Mouse (Mus musculus) MEL (cell line): ENCODE measurements at regions not wholly inside any gene's neighbourhood (a gene's known extent, or its start where the extent isn't known, plus 50 kb on each side); places are given as distances from the start of the nearest gene placed in this dataset.

Experiments
- DNase-seq: peaks from one replicate; pipeline ENCODE4 v3.0.0; 2011; ENCODE audit warnings: low read depth, low spot score
- H3K27ac ChIP-seq: 2 replicates; pipeline ENCODE4 v1.5.1; 2012; ENCODE audit warnings: low read depth, mild to moderate bottlenecking, control low read depth, low read length, moderate library complexity; ENCODE audit not compliant: control insufficient read depth
- H3K27me3 ChIP-seq, 2 experiments: fragments of 150-350 bp in 1 of 2; sonication (generic) in 1 of 2; 2 replicates each; pipeline ENCODE4 v1.6.1; 2012; ENCODE audit warnings: low read length in 2 of 2, mild to moderate bottlenecking in 2 of 2, improper control_type of control experiment in 1 of 2, moderate library complexity in 1 of 2; ENCODE audit not compliant: insufficient read depth in 2 of 2, control insufficient read depth in 1 of 2
- H3K36me3 ChIP-seq, 2 experiments: 2 replicates each; pipeline ENCODE4 v1.6.1; 2012 to 2014; ENCODE audit warnings: low read length in 2 of 2, improper control_type of control experiment in 1 of 2, inconsistent platforms in 1 of 2, mild to moderate bottlenecking in 1 of 2; ENCODE audit not compliant: insufficient read depth in 2 of 2, control insufficient read depth in 1 of 2
- H3K4me1 ChIP-seq, 2 experiments: fragments of 150-350 bp in 1 of 2; sonication (generic) in 1 of 2; 2 replicates each; pipeline ENCODE4 v1.6.1; 2012; ENCODE audit warnings: low read length in 2 of 2, improper control_type of control experiment in 1 of 2, mild to moderate bottlenecking in 1 of 2; ENCODE audit not compliant: insufficient read depth in 2 of 2, control insufficient read depth in 1 of 2
- H3K4me3 ChIP-seq, 2 experiments: fragments of 150-350 bp in 1 of 2; sonication (generic) in 1 of 2; 2 replicates each; pipeline ENCODE4 v1.5.1; 2012; ENCODE audit warnings: low read depth in 2 of 2, low read length in 2 of 2, mild to moderate bottlenecking in 2 of 2, moderate library complexity in 2 of 2, control low read depth in 1 of 2, improper control_type of control experiment in 1 of 2; ENCODE audit not compliant: control insufficient read depth in 1 of 2, insufficient read depth in 1 of 2
- H3K79me2 ChIP-seq: 2 replicates; pipeline ENCODE4 v1.6.1; 2012; ENCODE audit warnings: mild to moderate bottlenecking, low read length, moderate library complexity; ENCODE audit not compliant: control insufficient read depth, poor library complexity, insufficient read depth
- H3K9ac ChIP-seq: 2 replicates; pipeline ENCODE4 v1.6.1; 2012; ENCODE audit warnings: low read depth, mild to moderate bottlenecking, control low read depth, low read length, moderate library complexity; ENCODE audit not compliant: control insufficient read depth, poor library complexity, severe bottlenecking
- H3K9me3 ChIP-seq: fragments of 150-350 bp; sonication (generic); replicated peaks from 2 replicates; pipeline ENCODE4 v1.6.1; 2012; ENCODE audit warnings: mild to moderate bottlenecking, low read length, improper control_type of control experiment, moderate library complexity; ENCODE audit not compliant: insufficient read depth
- CHD1 ChIP-seq: IDR thresholded peaks from 2 replicates; pipeline ENCODE4 v1.6.1; 2012; ENCODE audit warnings: low read depth, mild to moderate bottlenecking, inconsistent platforms, low read length, improper control_type of control experiment
- CHD2 ChIP-seq: IDR thresholded peaks from 2 replicates; pipeline ENCODE4 v1.6.1; 2011; ENCODE audit warnings: low read length, improper control_type of control experiment
- E2F4 ChIP-seq: IDR thresholded peaks from 2 replicates; pipeline ENCODE4 v1.6.1; 2011; ENCODE audit warnings: low read depth, low read length, improper control_type of control experiment, borderline replicate concordance
- ETS1 ChIP-seq: IDR thresholded peaks from 2 replicates; pipeline ENCODE4 v1.6.1; 2012; ENCODE audit warnings: low read depth, mild to moderate bottlenecking, inconsistent platforms, low read length, improper control_type of control experiment, moderate library complexity
- GATA1 ChIP-seq: IDR thresholded peaks from 2 replicates; pipeline ENCODE4 v1.6.1; 2011; ENCODE audit warnings: low read depth, low read length, improper control_type of control experiment
- JUND ChIP-seq: IDR thresholded peaks from 2 replicates; pipeline ENCODE4 v1.6.1; 2011; ENCODE audit warnings: low read depth, mild to moderate bottlenecking, improper control_type of control experiment, low read length
- MEF2A ChIP-seq: IDR thresholded peaks from 2 replicates; pipeline ENCODE4 v1.6.1; 2014; ENCODE audit warnings: low read depth, mild to moderate bottlenecking, inconsistent platforms, low read length, improper control_type of control experiment; ENCODE audit not compliant: poor library complexity, insufficient replicate concordance, severe bottlenecking; ENCODE audit errors: extremely low read depth
- MYB ChIP-seq: IDR thresholded peaks from 2 replicates; pipeline ENCODE4 v1.6.1; 2011; ENCODE audit warnings: mild to moderate bottlenecking, low read depth, low read length, improper control_type of control experiment
- NELFE ChIP-seq: IDR thresholded peaks from 2 replicates; pipeline ENCODE4 v1.6.1; 2011; ENCODE audit warnings: low read depth, low read length, improper control_type of control experiment
- NRF1 ChIP-seq: IDR thresholded peaks from 2 replicates; pipeline ENCODE4 v1.6.1; 2014; ENCODE audit warnings: low read depth, mild to moderate bottlenecking, inconsistent platforms, low read length, improper control_type of control experiment, moderate library complexity; ENCODE audit not compliant: poor library complexity, insufficient read depth, severe bottlenecking
- POLR2AphosphoS2 ChIP-seq: IDR thresholded peaks from 2 replicates; pipeline ENCODE4 v1.6.1; 2011; ENCODE audit warnings: low read length, improper control_type of control experiment
- POLR2AphosphoS5 ChIP-seq: IDR thresholded peaks from 2 replicates; pipeline ENCODE4 v1.6.1; 2012; ENCODE audit warnings: low read depth, borderline replicate concordance, mild to moderate bottlenecking, inconsistent platforms, low read length, moderate library complexity, mixed read lengths
- RCOR1 ChIP-seq: IDR thresholded peaks from 2 replicates; pipeline ENCODE4 v1.6.1; 2012; ENCODE audit warnings: low read depth, mild to moderate bottlenecking, inconsistent platforms, low read length, improper control_type of control experiment
- SIN3A ChIP-seq: IDR thresholded peaks from 2 replicates; pipeline ENCODE4 v1.6.1; 2012; ENCODE audit warnings: low read length, improper control_type of control experiment, inconsistent platforms
- TAL1 ChIP-seq: IDR thresholded peaks from 2 replicates; pipeline ENCODE4 v1.6.1; 2012; ENCODE audit warnings: mild to moderate bottlenecking, inconsistent platforms, low read length, moderate library complexity, mixed read lengths
- TBP ChIP-seq: IDR thresholded peaks from 2 replicates; pipeline ENCODE4 v1.8.0; 2011; ENCODE audit warnings: low read depth, low read length, improper control_type of control experiment
- ZNF384 ChIP-seq: IDR thresholded peaks from 2 replicates; pipeline ENCODE4 v1.6.1; 2012; ENCODE audit warnings: low read depth, mild to moderate bottlenecking, inconsistent platforms, low read length, improper control_type of control experiment

GRCm38 (mm10) chr11:38058896-38059295, 823.1 kb upstream of the Tenm2 start:
- H3K9me3 ChIP-seq, result no peaks in the 10 kb centered on the region
- no peaks in the 10 kb centered on the region for H3K4me1 ChIP-seq
- H3K27ac ChIP-seq, result no peak overlapping the region
- no peaks in the 10 kb centered on the region for H3K36me3 ChIP-seq
- no peak for DNase-seq
- H3K9ac ChIP-seq, result no peak overlapping the region
- H3K79me2 ChIP-seq, result no peaks in the 10 kb centered on the region
- H3K27me3 ChIP-seq, result no peaks in the 10 kb centered on the region
- no peak for TF ChIP-seq TAL1
- no peak for TF ChIP-seq RCOR1
- no peak for TF ChIP-seq NRF1
- no peak overlapping the region for H3K4me3 ChIP-seq

DNA sequence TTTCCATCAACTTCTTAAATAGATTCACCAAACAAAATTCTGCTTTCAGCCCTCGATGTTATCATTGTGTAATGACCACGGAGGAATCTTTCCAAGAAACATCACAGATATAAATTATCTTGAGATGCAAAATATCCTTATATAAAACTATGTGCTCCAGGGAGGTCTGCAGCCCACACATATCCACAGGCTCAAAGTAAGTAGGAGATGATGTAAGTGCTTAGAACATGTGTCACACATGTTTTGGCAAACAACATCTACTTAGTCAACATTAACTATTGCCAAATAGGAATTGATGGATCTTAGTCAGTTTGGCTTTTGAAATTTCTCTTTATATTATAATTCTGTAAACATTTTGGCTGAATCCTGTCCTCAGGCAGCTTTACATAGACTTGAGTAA, 800.8 kb upstream of the Tenm2 start:
- TF ChIP-seq SIN3A (no peak), E2F4 (no peak), CHD1 (no peak), RCOR1 (no peak), GATA1 (no peak), POLR2AphosphoS2 (no peak), POLR2AphosphoS5 (no peak), MYB (no peak), NELFE (no peak), MEF2A (no peak), TBP (no peak), ZNF384 (no peak), TAL1 (no peak), CHD2 (no peak), JUND (no peak), ETS1 (no peak)
- H3K79me2 ChIP-seq, result no peaks in the 10 kb centered on the region
- DNase-seq, result no peak

More for the DNA sequence above, 800.8 kb upstream of the Tenm2 start:
- H3K27ac ChIP-seq, result no peak overlapping the region
- H3K9ac ChIP-seq, result no peak overlapping the region
- no peaks in the 10 kb centered on the region for H3K4me1 ChIP-seq
- H3K36me3 ChIP-seq, result no peaks in the 10 kb centered on the region
- no peak overlapping the region for H3K4me3 ChIP-seq
- H3K9me3 ChIP-seq, result no peaks in the 10 kb centered on the region
- H3K27me3 ChIP-seq, result no peaks in the 10 kb centered on the region
